Mouse (Mus musculus) ovary, postnatal 14 days (tissue): ENCODE measurements around the gene Cmip.

Experiments
- DNase-seq: peaks from one replicate; pipeline ENCODE4 v3.0.0; 2022; ENCODE audit warnings: low spot score

Cmip gene

GRCm38 (mm10) chr8:117378625-117379024, 121.8 kb downstream of the Cmip start:
- no peak for DNase-seq

GRCm38 (mm10) chr8:117379131-117379530, 122.3 kb downstream of the Cmip start:
- peak; percentile 49 for DNase-seq

- no peak for DNase-seq
Observed at GRCm38 (mm10) chr8:117380796-117381195, 123.9 kb downstream of the Cmip start.

GRCm38 (mm10) chr8:117386142-117386541, 129.3 kb downstream of the Cmip start:
- no peak for DNase-seq

- DNase-seq: no peak
Observed at GRCm38 (mm10) chr8:117387642-117388041, 130.8 kb downstream of the Cmip start.

GRCm38 (mm10) chr8:117388370-117388769, 131.5 kb downstream of the Cmip start:
- no peak for DNase-seq

GRCm38 (mm10) chr8:117393853-117394252, 137.0 kb downstream of the Cmip start:
- DNase-seq: no peak

GRCm38 (mm10) chr8:117395055-117395454, 138.2 kb downstream of the Cmip start:
- no peak for DNase-seq

- no peak for DNase-seq
Observed at GRCm38 (mm10) chr8:117396884-117397283, 140.0 kb downstream of the Cmip start.

GRCm38 (mm10) chr8:117397751-117398150, 140.9 kb downstream of the Cmip start:
- no peak for DNase-seq

GRCm38 (mm10) chr8:117399229-117399628, 142.4 kb downstream of the Cmip start:
- DNase-seq: no peak

- no peak for DNase-seq
Observed at GRCm38 (mm10) chr8:117400820-117401219, 144.0 kb downstream of the Cmip start.

GRCm38 (mm10) chr8:117401880-117402279, 145.0 kb downstream of the Cmip start:
- no peak for DNase-seq

- DNase-seq: no peak
Observed at GRCm38 (mm10) chr8:117402911-117403704, 146.2 kb downstream of the Cmip start.

- DNase-seq: no peak
Observed at GRCm38 (mm10) chr8:117403705-117404476, 147.0 kb downstream of the Cmip start.

GRCm38 (mm10) chr8:117406081-117406480, 149.2 kb downstream of the Cmip start:
- no peak for DNase-seq

- no peak for DNase-seq
Observed at GRCm38 (mm10) chr8:117408634-117409033, 151.8 kb downstream of the Cmip start.

GRCm38 (mm10) chr8:117409056-117409455, 152.2 kb downstream of the Cmip start:
- no peak for DNase-seq

- no peak for DNase-seq
Observed at GRCm38 (mm10) chr8:117410391-117410790, 153.5 kb downstream of the Cmip start.

GRCm38 (mm10) chr8:117410901-117411300, 154.0 kb downstream of the Cmip start:
- no peak for DNase-seq

- DNase-seq: no peak
Observed at GRCm38 (mm10) chr8:117412232-117412631, 155.4 kb downstream of the Cmip start.

- no peak for DNase-seq
Observed at GRCm38 (mm10) chr8:117417830-117418229, 161.0 kb downstream of the Cmip start.

GRCm38 (mm10) chr8:117420841-117421534, 164.1 kb downstream of the Cmip start:
- DNase-seq: no peak
